Mouse (Mus musculus): ENCODE measurements around the gene Pibf1. TPM values are rescaled to one million over a fixed set of nuclear protein-coding genes. Genes with fewer than 3 reads are reported as not detected.

The Pibf1 gene
- total and polyA plus RNA-seq, 2 experiments from 2014 or later = 12.6 to 20.6 TPM

DNA sequence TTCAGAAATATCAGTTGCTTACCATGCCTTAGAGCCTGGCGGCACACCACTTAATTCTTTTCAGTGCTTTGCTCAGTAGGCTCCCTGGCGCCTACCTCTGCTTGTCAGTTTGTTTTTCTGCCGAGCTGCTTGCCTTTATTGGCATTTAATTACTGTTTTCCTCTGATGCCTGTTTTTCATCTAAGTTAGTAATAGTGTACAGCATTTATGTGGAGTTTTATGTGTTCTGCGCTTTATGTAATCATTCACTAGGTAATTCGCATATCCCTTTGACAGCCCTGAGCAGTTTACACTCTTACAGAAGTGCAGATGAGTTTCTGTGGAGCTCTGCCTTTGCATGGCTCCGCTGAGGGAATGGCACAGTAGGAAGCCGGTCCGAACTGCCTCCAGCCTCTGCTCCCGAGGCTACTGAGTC is 120.5 kb downstream of the Pibf1 start:
- Histone ChIP-seq H3K27ac (ENCODE audit: low read depth, low read length) (no peak overlapping the region), H3K4me1 (ENCODE audit: insufficient read depth) (no peaks in the 10 kb centered on the region)
- TF ChIP-seq CTCF (IDR thresholded peaks at IDR 0.05; ENCODE audit: low read depth) = no peak

GRCm38 (mm10) chr14:99225929-99226328 is 126.7 kb downstream of the Pibf1 start:
- Histone ChIP-seq H3K27me3 (ENCODE audit: insufficient read depth, low read length) (no peaks in the 10 kb centered on the region), H3K9ac (no peak overlapping the region), H3K4me2 (ENCODE audit: low read depth) (no peak overlapping the region), H3K4me1 (ENCODE audit: insufficient read depth) (no peaks in the 10 kb centered on the region), H3K4me3 (ENCODE audit: low read depth, low read length) (no peak overlapping the region), H3K36me3 (ENCODE audit: insufficient read depth) (no peaks in the 10 kb centered on the region), H3K9me3 (ENCODE audit: low read length) (no peaks in the 10 kb centered on the region), H3K27ac (ENCODE audit: low read depth, low read length) (no peak overlapping the region)
- ATAC-seq (no peak), DNase-seq (no peak)
- WGBS = 94% methylated on average over 4 of the region's 4 CpGs
- no peak for TF ChIP-seq CTCF (IDR thresholded peaks at IDR 0.05; ENCODE audit: low read depth)

More for the DNA sequence above, 120.5 kb downstream of the Pibf1 start:
- no peaks in the 10 kb centered on the region for H3K27me3 ChIP-seq (ENCODE audit: insufficient read depth, low read length)
- DNase-seq (peak; percentile 16), ATAC-seq (peak; percentile 27; the same call in 1 of the 2 replicates)
- no peak overlapping the region for H3K4me2 ChIP-seq (ENCODE audit: low read depth)
- WGBS = 6% methylated on average over 9 of the region's 9 CpGs
- no peak overlapping the region for H3K4me3 ChIP-seq (ENCODE audit: low read depth, low read length)
- H3K36me3 ChIP-seq (ENCODE audit: insufficient read depth) = no peaks in the 10 kb centered on the region
- no peaks in the 10 kb centered on the region for H3K9me3 ChIP-seq (ENCODE audit: low read length)
- no peak overlapping the region for H3K9ac ChIP-seq

GRCm38 (mm10) chr14:99229071-99229780 is 130.0 kb downstream of the Pibf1 start:
- Histone ChIP-seq H3K9me3 (ENCODE audit: low read length) (no peaks in the 10 kb centered on the region), H3K4me3 (ENCODE audit: low read depth, low read length) (no peak overlapping the region), H3K4me1 (ENCODE audit: insufficient read depth) (no peaks in the 10 kb centered on the region), H3K36me3 (ENCODE audit: insufficient read depth) (peaks cover 4% of the 10 kb centered on the region; the same call in 1 of the 2 replicates), H3K4me2 (ENCODE audit: low read depth) (no peak overlapping the region), H3K27me3 (ENCODE audit: insufficient read depth, low read length) (no peaks in the 10 kb centered on the region), H3K9ac (no peak overlapping the region), H3K27ac (ENCODE audit: low read depth, low read length) (no peak overlapping the region)
- ATAC-seq (no peak), DNase-seq (no peak)
- 94% methylated on average over 11 of the region's 11 CpGs for WGBS
- TF ChIP-seq CTCF (IDR thresholded peaks at IDR 0.05; ENCODE audit: low read depth) = no peak

- TF ChIP-seq CTCF (IDR thresholded peaks at IDR 0.05; ENCODE audit: low read depth) = no peak
- Histone ChIP-seq H3K4me2 (ENCODE audit: low read depth) (no peak overlapping the region), H3K9ac (no peak overlapping the region), H3K4me3 (ENCODE audit: low read depth, low read length) (no peak overlapping the region), H3K4me1 (ENCODE audit: insufficient read depth) (no peaks in the 10 kb centered on the region), H3K9me3 (ENCODE audit: low read length) (no peaks in the 10 kb centered on the region), H3K27ac (ENCODE audit: low read depth, low read length) (no peak overlapping the region), H3K27me3 (ENCODE audit: insufficient read depth, low read length) (no peaks in the 10 kb centered on the region), H3K36me3 (ENCODE audit: insufficient read depth) (peaks cover 4% of the 10 kb centered on the region; the same call in 1 of the 2 replicates)
- ATAC-seq (no peak), DNase-seq (no peak)
- WGBS = 89% methylated on average over 3 of the region's 3 CpGs
These were observed 133.8 kb downstream of the Pibf1 start for GRCm38 (mm10) chr14:99233056-99233455.

DNA sequence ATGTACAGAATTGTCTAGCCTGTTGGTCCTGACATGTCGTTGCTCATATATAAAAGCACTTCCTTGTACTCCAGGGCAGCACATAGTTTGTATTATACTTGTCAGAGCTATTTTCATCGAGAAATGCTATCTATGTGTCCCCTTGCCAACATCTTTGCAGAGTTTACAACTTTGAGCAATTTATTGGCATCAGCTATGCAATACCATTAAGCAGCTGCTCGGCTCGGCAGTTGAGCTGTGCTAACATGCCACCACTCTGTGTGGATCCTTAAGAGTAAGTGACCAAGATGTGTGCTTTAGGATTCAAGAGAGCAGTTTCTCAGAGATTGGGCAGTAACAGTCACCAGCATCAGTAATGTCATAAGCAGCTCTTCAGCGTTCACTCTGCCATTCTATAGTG is 137.9 kb downstream of the Pibf1 start:
- no peak for TF ChIP-seq CTCF (IDR thresholded peaks at IDR 0.05; ENCODE audit: low read depth)
- Histone ChIP-seq H3K4me2 (ENCODE audit: low read depth) (no peak overlapping the region), H3K36me3 (ENCODE audit: insufficient read depth) (peaks cover 4% of the 10 kb centered on the region; the same call in 1 of the 2 replicates), H3K9ac (no peak overlapping the region), H3K4me3 (ENCODE audit: low read depth, low read length) (no peak overlapping the region), H3K27ac (ENCODE audit: low read depth, low read length) (no peak overlapping the region), H3K4me1 (ENCODE audit: insufficient read depth) (no peaks in the 10 kb centered on the region), H3K9me3 (ENCODE audit: low read length) (no peaks in the 10 kb centered on the region), H3K27me3 (ENCODE audit: insufficient read depth, low read length) (no peaks in the 10 kb centered on the region)
- WGBS = 72% methylated on average over 5 of the region's 5 CpGs
- DNase-seq = no peak
- ATAC-seq = no peak

- Histone ChIP-seq H3K4me1 (ENCODE audit: insufficient read depth) (no peaks in the 10 kb centered on the region), H3K4me3 (ENCODE audit: low read depth, low read length) (no peak overlapping the region), H3K9me3 (ENCODE audit: low read length) (no peaks in the 10 kb centered on the region), H3K27me3 (ENCODE audit: insufficient read depth, low read length) (no peaks in the 10 kb centered on the region), H3K27ac (ENCODE audit: low read depth, low read length) (no peak overlapping the region), H3K9ac (no peak overlapping the region), H3K36me3 (ENCODE audit: insufficient read depth) (0 out of 2 replicates have a peak, but pooled peaks cover 6% of the 10 kb centered on the region), H3K4me2 (ENCODE audit: low read depth) (no peak overlapping the region)
- DNase-seq = no peak
- ATAC-seq = no peak
- WGBS = 67% methylated on average over 11 of the region's 11 CpGs
- TF ChIP-seq CTCF (IDR thresholded peaks at IDR 0.05; ENCODE audit: low read depth) = no peak
These were observed 141.3 kb downstream of the Pibf1 start for GRCm38 (mm10) chr14:99240563-99240962.

DNA sequence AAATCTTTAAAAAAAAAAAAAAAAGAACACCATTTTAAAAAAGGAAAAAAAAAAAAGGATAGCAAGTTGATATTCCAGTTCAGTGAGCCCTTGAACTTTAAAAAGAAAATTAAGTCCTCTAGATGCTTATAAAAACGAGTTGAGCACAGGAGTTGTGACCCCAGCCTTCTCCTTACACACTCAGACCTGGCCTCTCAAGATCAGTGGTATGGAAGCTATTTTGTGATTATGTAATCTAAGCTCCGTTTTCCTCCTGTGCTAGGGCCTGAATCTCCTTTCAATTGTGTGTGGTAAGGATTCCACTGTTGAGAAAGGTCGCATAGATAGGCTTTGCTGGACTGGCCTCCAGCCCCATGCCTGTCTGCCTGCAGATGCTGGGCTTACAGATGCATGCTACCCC is 145.3 kb downstream of the Pibf1 start:
- DNase-seq (no peak), ATAC-seq (no peak)
- H3K27me3 ChIP-seq (ENCODE audit: insufficient read depth, low read length) = no peaks in the 10 kb centered on the region
- no peak overlapping the region for H3K27ac ChIP-seq (ENCODE audit: low read depth, low read length)
- no peak overlapping the region for H3K4me3 ChIP-seq (ENCODE audit: low read depth, low read length)
- 75% methylated on average over 3 of the region's 3 CpGs for WGBS
- H3K9ac ChIP-seq = no peak overlapping the region
- 0 out of 2 replicates have a peak, but pooled peaks cover 6% of the 10 kb centered on the region for H3K36me3 ChIP-seq (ENCODE audit: insufficient read depth)
- H3K4me1 ChIP-seq (ENCODE audit: insufficient read depth) = no peaks in the 10 kb centered on the region
- H3K9me3 ChIP-seq (ENCODE audit: low read length) = no peaks in the 10 kb centered on the region
- TF ChIP-seq CTCF (IDR thresholded peaks at IDR 0.05; ENCODE audit: low read depth) = no peak
- no peak overlapping the region for H3K4me2 ChIP-seq (ENCODE audit: low read depth)

All from forebrain, postnatal 0 days (tissue).